In the genomic region with DNA sequence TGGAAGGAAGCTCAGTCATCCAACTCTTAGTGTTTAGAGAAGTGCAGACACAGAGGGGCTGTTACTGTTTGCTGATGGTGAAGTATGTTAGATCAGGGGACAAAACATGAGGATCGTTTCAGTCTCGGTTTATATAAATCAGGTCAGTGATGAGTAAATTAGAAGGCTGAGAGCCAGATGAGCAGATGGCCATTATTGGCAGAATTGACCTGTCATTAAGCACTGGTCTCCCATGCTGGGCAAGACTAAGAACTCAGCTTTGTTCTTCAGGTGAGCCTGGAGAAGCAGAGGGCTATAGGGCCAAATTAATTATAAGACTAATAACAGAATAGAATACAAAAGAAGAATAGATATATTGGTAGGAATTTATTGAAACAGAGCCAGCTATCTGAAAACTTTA, we compare ENCODE assay signal across 28 mouse cellular contexts.
A peak's percentile ranks its signal among the peaks of the same experiment; 100 is the strongest.
DNase-seq lines count a peak whose midpoint lies in the region; ATAC-seq lines count a peak whose summit lies in the region.
"Had no signal": no experiment of that assay in that cellular context is flagged by ENCODE, and none has a peak within 500 bp of the region (broad histone marks: within the 10 kb centered on the region; RNA-seq: fewer than 3 reads in every experiment).

No protein-coding gene starts in this region.

- H3K27ac ChIP-seq in forebrain, embryonic 14.5 days (ENCODE audit: low read depth, low read length), result no peak overlapping the region
- no peak overlapping the region for H3K27ac ChIP-seq in forebrain, embryonic 10.5 days
- H3K27ac ChIP-seq in liver, embryonic 11.5 days (ENCODE audit: low read depth, low read length), result no peak overlapping the region
- H3K27ac ChIP-seq: embryonic facial prominence, embryonic 13.5 days; hindbrain, embryonic 10.5 days; intestine, embryonic 15.5 days; kidney, postnatal 0 days; limb, embryonic 13.5 days; liver, embryonic 12.5 days; stomach, postnatal 0 days had no signal

- no peak overlapping the region for H3K9ac ChIP-seq in forebrain, embryonic 14.5 days (ENCODE audit: low read length)
- no peak overlapping the region for H3K9ac ChIP-seq in liver, embryonic 11.5 days (ENCODE audit: low read depth, low read length)
- H3K9ac ChIP-seq: embryonic facial prominence, embryonic 13.5 days; forebrain, postnatal 0 days; intestine, embryonic 15.5 days; limb, embryonic 13.5 days; liver, embryonic 12.5 days; liver, postnatal 0 days had no signal

- no peaks in the 10 kb centered on the region for H3K27me3 ChIP-seq in forebrain, embryonic 14.5 days (replicated peaks; ENCODE audit: control insufficient read depth, insufficient read depth, low read length)
- no peaks in the 10 kb centered on the region for H3K27me3 ChIP-seq in forebrain, embryonic 10.5 days (ENCODE audit: poor library complexity, severe bottlenecking)
- no peaks in the 10 kb centered on the region for H3K27me3 ChIP-seq in liver, embryonic 11.5 days (replicated peaks; ENCODE audit: control insufficient read depth, insufficient read depth, low read length)
- H3K27me3 ChIP-seq: CH12.LX; embryonic facial prominence, embryonic 13.5 days; intestine, embryonic 15.5 days; limb, embryonic 13.5 days; liver, embryonic 12.5 days had no signal

- H3K4me1 ChIP-seq in forebrain, embryonic 14.5 days (ENCODE audit: control insufficient read depth, insufficient read depth, low read length), result no peaks in the 10 kb centered on the region
- H3K4me1 ChIP-seq in forebrain, embryonic 10.5 days, result no peaks in the 10 kb centered on the region
- no peaks in the 10 kb centered on the region for H3K4me1 ChIP-seq in liver, embryonic 11.5 days (replicated peaks; ENCODE audit: control insufficient read depth, insufficient read depth, low read length)
- H3K4me1 ChIP-seq: hindbrain, embryonic 10.5 days; intestine, embryonic 15.5 days; limb, embryonic 13.5 days; liver, embryonic 12.5 days had no signal

- DNase-seq in forebrain, embryonic 14.5 days (ENCODE audit: low spot score), result peak; percentile 8
- DNase-seq in forebrain, embryonic 10.5 days (ENCODE audit: extremely low spot score, low spot score), result no peak
- DNase-seq in brain, adult 2 months (ENCODE audit: low read depth, low spot score), result peak; percentile 97
- peak; percentile 89 to 92 for DNase-seq in cerebellum, adult 18-20 months
- peak; percentile 92 to 93 for DNase-seq in cerebellum, postnatal 10 days
- DNase-seq in gastrocnemius, postnatal 10 days, result no peak
- DNase-seq in thymus, postnatal 0 days (ENCODE audit: low spot score), result no peak
- no peak for DNase-seq in liver, embryonic 11.5 days (ENCODE audit: low spot score)
- DNase-seq: adrenal gland, adult 2 months; adrenal gland, postnatal 36 days; forebrain, postnatal 0 days; heart, postnatal 14 days; kidney, adult 2 months; liver, postnatal 0 days; lung, postnatal 4 days; midbrain, embryonic 14.5 days; right cerebral cortex, postnatal 25 days; thymus, adult 18-20 months had no signal

- no peaks in the 10 kb centered on the region for H3K36me3 ChIP-seq in forebrain, embryonic 14.5 days (ENCODE audit: control insufficient read depth, insufficient read depth, low read length)
- H3K36me3 ChIP-seq in forebrain, embryonic 10.5 days (replicated peaks), result no peaks in the 10 kb centered on the region
- no peaks in the 10 kb centered on the region for H3K36me3 ChIP-seq in liver, embryonic 11.5 days (ENCODE audit: control insufficient read depth, insufficient read depth, low read length)
- H3K36me3 ChIP-seq: embryonic facial prominence, embryonic 13.5 days; hindbrain, embryonic 10.5 days; intestine, embryonic 15.5 days; limb, embryonic 13.5 days; liver, embryonic 12.5 days had no signal

- ATAC-seq in forebrain, embryonic 14.5 days, result no peak
- no peak for ATAC-seq in liver, embryonic 11.5 days (replicated peaks; ENCODE audit: low FRiP score)
- ATAC-seq: activated CD4-positive, CD25-positive, alpha-beta regulatory T cell, adult 4 months; forebrain, postnatal 0 days; hindbrain, embryonic 16.5 days; intestine, embryonic 15.5 days; liver, embryonic 12.5 days; liver, postnatal 0 days had no signal

- no peak overlapping the region for H3K4me3 ChIP-seq in forebrain, embryonic 14.5 days (ENCODE audit: low read depth, low read length)
- H3K4me3 ChIP-seq in forebrain, embryonic 10.5 days, result no peak overlapping the region
- H3K4me3 ChIP-seq in liver, embryonic 11.5 days (ENCODE audit: low read depth, low read length), result no peak overlapping the region
- H3K4me3 ChIP-seq: embryonic facial prominence, embryonic 13.5 days; hindbrain, embryonic 10.5 days; intestine, embryonic 15.5 days; limb, embryonic 13.5 days; liver, embryonic 12.5 days had no signal

- WGBS in forebrain, embryonic 14.5 days, result 73% methylated on average over 2 of the region's 2 CpGs
- 95% methylated on average over 2 of the region's 2 CpGs for WGBS in forebrain, embryonic 10.5 days
- WGBS in liver, embryonic 11.5 days, result 85% methylated on average over 2 of the region's 2 CpGs

- H3K9me3 ChIP-seq in forebrain, embryonic 14.5 days (replicated peaks; ENCODE audit: control insufficient read depth, low read length), result no peaks in the 10 kb centered on the region
- no peaks in the 10 kb centered on the region for H3K9me3 ChIP-seq in forebrain, embryonic 10.5 days
- no peaks in the 10 kb centered on the region for H3K9me3 ChIP-seq in liver, embryonic 11.5 days (ENCODE audit: control insufficient read depth, low read length)
- H3K9me3 ChIP-seq: embryonic facial prominence, embryonic 13.5 days; hindbrain, embryonic 10.5 days; intestine, embryonic 15.5 days; limb, embryonic 13.5 days; liver, embryonic 12.5 days had no signal

- H3K4me2 ChIP-seq in forebrain, embryonic 14.5 days (ENCODE audit: low read length), result no peak overlapping the region
- H3K4me2 ChIP-seq in liver, embryonic 11.5 days, result no peak overlapping the region
- H3K4me2 ChIP-seq: embryonic facial prominence, embryonic 13.5 days; intestine, embryonic 15.5 days; limb, embryonic 13.5 days; liver, embryonic 12.5 days had no signal

Comparison
In these comparisons a context has a peak if more than half of its experiments do, and no peak if none do; other contexts are left out.
1. DNase-seq: peak in forebrain, embryonic 14.5 days (single experiment), brain, adult 2 months (single experiment), cerebellum, adult 18-20 months (2 of 2) and cerebellum, postnatal 10 days (2 of 2); none in forebrain, embryonic 10.5 days (single experiment), gastrocnemius, postnatal 10 days (single experiment), thymus, postnatal 0 days (single experiment) and liver, embryonic 11.5 days (single experiment).